Mouse (Mus musculus) liver, embryonic 16.5 days (tissue): ENCODE measurements at regions not wholly inside any gene's neighbourhood (a gene's known extent, or its start where the extent isn't known, plus 50 kb on each side); places are given as distances from the start of the nearest gene placed in this dataset.

ENCODE experiments used
- ATAC-seq: fragments of 200-750 bp; cut with Nextera tagmentation; 2 replicates; pipeline ENCODE4 v1.8.0; 2017; ENCODE audit warnings: low read depth, mild to moderate bottlenecking, moderate number of reproducible peaks, moderate library complexity
- H3K27ac ChIP-seq: fragments of 300-500 bp; sonication (generic); 2 replicates; pipeline ENCODE4 v1.5.1; 2014; ENCODE audit warnings: mild to moderate bottlenecking, low read length
- H3K27me3 ChIP-seq: fragments of 300-500 bp; sonication (generic); 2 replicates; pipeline ENCODE4 v1.6.1; 2014; ENCODE audit warnings: low read depth, low read length, mixed read lengths; ENCODE audit not compliant: control insufficient read depth, insufficient read depth
- H3K36me3 ChIP-seq: fragments of 300-500 bp; sonication (generic); 2 replicates; pipeline ENCODE4 v1.6.1; 2014; ENCODE audit warnings: mild to moderate bottlenecking; ENCODE audit not compliant: control insufficient read depth, insufficient read depth
- H3K4me1 ChIP-seq: fragments of 300-500 bp; sonication (generic); 2 replicates; pipeline ENCODE4 v1.6.1; 2014; ENCODE audit warnings: low read depth, low read length, mixed read lengths; ENCODE audit not compliant: control insufficient read depth
- H3K4me2 ChIP-seq: fragments of 300-500 bp; sonication (generic); 2 replicates; pipeline ENCODE4 v1.6.1; 2014; ENCODE audit warnings: low read depth, low read length, mixed read lengths
- H3K4me3 ChIP-seq: fragments of 300-500 bp; sonication (generic); 2 replicates; pipeline ENCODE4 v1.5.1; 2014; ENCODE audit warnings: low read depth, mild to moderate bottlenecking, low read length
- H3K9ac ChIP-seq: fragments of 300-500 bp; sonication (generic); 2 replicates; pipeline ENCODE4 v1.6.1; 2014; ENCODE audit warnings: low read depth, low read length
- H3K9me3 ChIP-seq: fragments of 300-500 bp; sonication (generic); replicated peaks from 2 replicates; pipeline ENCODE4 v1.6.1; 2016; ENCODE audit warnings: low read length; ENCODE audit not compliant: control insufficient read depth
- WGBS: fragments of 180-500 bp; shearing (Covaris S2); extraction: QIAGEN DNeasy Blood & Tissue Kit; methylation state at CpG from one replicate; pipeline ENCODE4 v1.1.7; 2014; ENCODE audit not compliant: insufficient replicate concordance; 5-methylcytosine and 5-hydroxymethylcytosine counted together

DNA sequence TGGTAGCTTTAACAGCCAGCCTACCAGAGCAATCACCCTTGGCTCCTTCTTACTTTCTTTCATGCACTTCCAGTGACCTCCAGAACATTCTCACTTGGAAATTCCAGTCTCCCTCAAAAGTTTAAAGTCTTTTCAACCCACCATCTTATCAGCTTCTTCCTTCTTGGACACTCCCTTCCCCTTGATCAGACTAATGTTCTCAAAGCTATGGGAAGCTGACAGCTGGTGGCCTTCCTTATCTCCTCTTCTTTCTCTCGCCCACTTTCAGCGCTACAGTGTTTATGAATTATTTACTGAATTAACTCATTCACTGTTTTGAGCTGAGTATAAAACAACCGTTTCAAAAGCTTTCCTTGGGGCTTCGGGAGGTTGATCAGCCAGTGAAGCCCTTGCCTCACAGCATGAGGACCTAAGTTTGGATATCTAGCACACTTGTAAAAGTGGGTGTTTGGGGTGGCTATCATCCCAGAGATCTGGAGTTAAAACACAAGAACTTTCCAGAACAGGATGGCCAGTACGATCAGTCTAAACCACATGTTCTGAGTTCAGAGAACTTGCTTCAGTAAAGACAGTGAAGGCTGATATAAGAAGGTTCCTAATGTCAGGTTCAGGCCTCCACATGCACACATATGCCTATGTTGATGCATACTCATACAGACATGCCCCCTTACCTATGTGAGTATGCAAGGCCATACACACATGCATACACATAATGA is 59.7 kb upstream of the Ikzf2 start:
- Histone ChIP-seq H3K27ac (no peak overlapping the region), H3K27me3 (no peaks in the 10 kb centered on the region), H3K9me3 (no peaks in the 10 kb centered on the region), H3K9ac (no peak overlapping the region), H3K4me3 (no peak overlapping the region), H3K4me2 (peak overlapping the region; percentile 24; the same call in 1 of the 2 replicates), H3K4me1 (peaks cover 10% of the 10 kb centered on the region), H3K36me3 (no peaks in the 10 kb centered on the region)
- 30% methylated on average over 5 of the region's 5 CpGs for WGBS
- ATAC-seq: peak; percentile 78

DNA sequence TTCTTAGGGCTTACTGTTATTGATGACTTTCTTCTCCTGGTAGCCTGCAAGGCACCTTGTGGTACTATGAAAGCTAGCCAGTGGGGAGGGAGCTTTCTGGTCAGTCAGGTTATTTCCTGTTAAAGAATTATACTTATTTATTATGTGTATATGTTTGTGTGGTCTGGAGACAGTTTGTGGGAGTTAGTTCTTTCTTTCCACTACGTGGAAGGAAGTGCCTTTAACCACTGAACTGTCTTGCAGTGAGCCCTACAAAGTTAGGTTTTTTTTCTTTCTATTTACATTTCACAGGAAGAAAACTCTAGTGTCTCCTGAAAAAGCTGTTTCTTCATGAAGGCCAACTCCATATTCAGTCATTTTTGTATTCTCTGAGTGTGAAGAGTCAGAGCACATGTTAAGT is 65.7 kb upstream of the Ikzf2 start:
- H3K9ac ChIP-seq: no peak overlapping the region
- no peaks in the 10 kb centered on the region for H3K4me1 ChIP-seq
- no peak overlapping the region for H3K4me2 ChIP-seq
- no peak for ATAC-seq
- H3K27me3 ChIP-seq: no peaks in the 10 kb centered on the region
- no peaks in the 10 kb centered on the region for H3K9me3 ChIP-seq
- H3K36me3 ChIP-seq: no peaks in the 10 kb centered on the region
- WGBS: 16% methylated on average over 1 of the region's 1 CpGs
- H3K27ac ChIP-seq: no peak overlapping the region
- no peak overlapping the region for H3K4me3 ChIP-seq

DNA sequence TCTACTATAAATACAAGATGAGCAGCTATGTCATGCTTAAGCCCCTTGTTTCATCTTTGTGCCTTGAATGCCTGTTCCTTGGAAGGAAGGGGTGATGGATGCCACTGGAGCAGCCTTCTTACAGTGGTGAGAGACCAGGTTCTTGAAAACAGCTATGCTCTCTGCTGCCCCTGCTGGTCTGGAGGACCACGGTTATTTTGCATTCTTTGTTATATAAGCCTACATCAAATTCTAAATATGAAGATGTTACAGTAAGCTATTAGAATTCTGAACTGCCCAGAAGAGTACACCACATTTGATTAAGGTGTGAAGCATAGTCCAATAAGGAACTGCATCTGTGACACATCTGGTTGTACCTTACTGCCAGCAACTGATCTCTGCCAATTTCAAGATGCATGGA is 69.1 kb upstream of the Spag16 start:
- H3K36me3 ChIP-seq: no peaks in the 10 kb centered on the region

DNA sequence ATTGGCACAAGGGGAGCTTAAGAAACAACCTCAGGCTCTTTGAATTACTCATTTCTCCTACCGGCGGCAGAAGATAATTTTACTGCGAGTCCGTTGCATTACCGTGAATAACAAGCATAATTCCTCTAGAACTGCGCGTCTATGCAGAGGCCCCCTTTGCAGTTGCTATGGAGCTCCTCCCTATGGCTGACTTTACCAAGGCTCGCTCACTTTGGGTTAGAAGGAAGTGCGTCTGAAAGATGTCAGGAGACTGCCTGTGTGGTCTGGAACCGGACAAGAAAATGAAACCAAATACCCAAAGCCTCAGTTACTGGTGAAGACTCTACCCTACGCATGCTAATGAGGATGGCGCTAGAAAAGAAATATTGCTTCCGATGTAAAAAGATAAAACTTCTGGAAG is 67.2 kb upstream of the Spag16 start:
- peak overlapping the region; percentile 31 for H3K4me3 ChIP-seq

More for the DNA sequence above, 69.1 kb upstream of the Spag16 start:
- Histone ChIP-seq H3K9ac (no peak overlapping the region), H3K9me3 (no peaks in the 10 kb centered on the region), H3K27me3 (no peaks in the 10 kb centered on the region), H3K4me2 (no peak overlapping the region), H3K4me1 (no peaks in the 10 kb centered on the region), H3K4me3 (no peak overlapping the region), H3K27ac (no peak overlapping the region)
- 72% methylated on average over 1 of the region's 1 CpGs for WGBS
- no peak for ATAC-seq

DNA sequence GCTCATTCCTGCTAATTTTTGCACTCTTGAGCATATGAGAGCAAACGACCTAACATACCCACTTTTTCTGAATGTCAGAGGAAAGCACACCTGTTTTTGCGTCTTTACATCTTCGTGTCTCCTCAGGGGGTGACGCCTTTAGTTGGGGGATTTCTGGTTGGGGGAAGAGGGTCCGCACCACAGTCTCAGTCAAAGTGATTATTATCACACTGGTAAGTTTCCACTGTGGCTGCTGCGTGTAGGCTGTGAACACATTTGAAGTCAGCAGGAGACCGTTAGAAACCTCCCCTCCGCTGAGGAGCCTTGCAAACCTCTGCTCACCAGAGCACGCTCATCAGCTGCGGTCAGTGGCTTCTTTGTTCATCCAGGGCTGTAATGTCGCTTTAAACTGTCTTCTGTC is 58.1 kb upstream of the Spag16 start:
- Histone ChIP-seq H3K9me3 (no peaks in the 10 kb centered on the region), H3K36me3 (no peaks in the 10 kb centered on the region), H3K4me3 (no peak overlapping the region), H3K27ac (no peak overlapping the region), H3K4me1 (no peaks in the 10 kb centered on the region), H3K4me2 (no peak overlapping the region), H3K27me3 (no peaks in the 10 kb centered on the region), H3K9ac (no peak overlapping the region)
- ATAC-seq: no peak
- WGBS: 66% methylated on average over 11 of the region's 11 CpGs

More for the DNA sequence above, 67.2 kb upstream of the Spag16 start:
- Histone ChIP-seq H3K36me3 (no peaks in the 10 kb centered on the region), H3K9me3 (no peaks in the 10 kb centered on the region), H3K27ac (no peak overlapping the region), H3K9ac (no peak overlapping the region), H3K4me1 (no peaks in the 10 kb centered on the region), H3K4me2 (no peak overlapping the region), H3K27me3 (no peaks in the 10 kb centered on the region)
- no peak for ATAC-seq
- 34% methylated on average over 13 of the region's 13 CpGs for WGBS

DNA sequence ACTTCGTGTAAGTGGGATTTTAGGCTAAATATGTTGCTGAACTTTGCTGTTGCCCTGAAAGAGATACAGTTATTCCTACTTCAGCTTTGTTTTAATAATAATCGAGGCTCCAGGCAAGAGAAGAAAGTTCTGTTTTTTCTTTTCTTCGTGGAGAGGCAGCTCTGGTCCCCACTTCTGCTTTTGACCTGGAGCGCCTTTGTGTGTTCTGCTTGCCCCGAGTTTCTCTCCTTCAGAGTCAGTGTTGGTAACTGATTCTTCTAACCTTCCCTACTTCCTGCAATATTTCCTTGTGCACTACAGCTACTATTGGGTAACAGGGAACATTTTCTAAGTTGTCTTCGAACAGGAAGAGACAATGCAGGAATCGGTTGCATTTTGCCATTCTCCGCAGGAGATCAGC is 56.6 kb upstream of the Spag16 start:
- no peaks in the 10 kb centered on the region for H3K9me3 ChIP-seq
- no peak overlapping the region for H3K27ac ChIP-seq
- no peaks in the 10 kb centered on the region for H3K36me3 ChIP-seq
- no peak overlapping the region for H3K4me2 ChIP-seq
- no peak overlapping the region for H3K4me3 ChIP-seq
- H3K9ac ChIP-seq: no peak overlapping the region
- no peaks in the 10 kb centered on the region for H3K27me3 ChIP-seq
- WGBS: 24% methylated on average over 8 of the region's 8 CpGs
- no peaks in the 10 kb centered on the region for H3K4me1 ChIP-seq
- ATAC-seq: no peak

DNA sequence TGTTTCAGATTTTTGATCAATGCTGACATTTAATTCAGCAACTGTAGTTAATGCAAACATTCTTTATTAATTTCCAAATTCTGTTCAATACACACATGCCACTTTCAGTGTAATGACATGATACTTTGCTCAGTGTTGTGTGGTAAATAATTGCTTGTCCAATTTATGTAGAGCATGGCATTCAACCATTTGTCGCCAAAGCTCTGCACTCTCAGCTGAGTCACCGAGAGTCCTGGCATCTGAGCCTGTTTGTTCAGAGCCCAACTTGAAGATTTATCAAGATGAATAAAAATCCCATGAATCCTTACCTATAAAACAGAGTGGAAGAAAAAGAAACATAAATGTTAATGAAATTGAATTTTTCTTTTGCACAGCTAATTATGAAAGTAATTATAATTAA is 55.3 kb upstream of the Spag16 start:
- no peak overlapping the region for H3K9ac ChIP-seq
- H3K4me1 ChIP-seq: no peaks in the 10 kb centered on the region
- no peak overlapping the region for H3K27ac ChIP-seq
- H3K4me3 ChIP-seq: no peak overlapping the region
- no peak overlapping the region for H3K4me2 ChIP-seq
- H3K36me3 ChIP-seq: no peaks in the 10 kb centered on the region
- no peak for ATAC-seq
- H3K9me3 ChIP-seq: no peaks in the 10 kb centered on the region
- WGBS: 80% methylated on average over 2 of the region's 2 CpGs
- H3K27me3 ChIP-seq: no peaks in the 10 kb centered on the region

DNA sequence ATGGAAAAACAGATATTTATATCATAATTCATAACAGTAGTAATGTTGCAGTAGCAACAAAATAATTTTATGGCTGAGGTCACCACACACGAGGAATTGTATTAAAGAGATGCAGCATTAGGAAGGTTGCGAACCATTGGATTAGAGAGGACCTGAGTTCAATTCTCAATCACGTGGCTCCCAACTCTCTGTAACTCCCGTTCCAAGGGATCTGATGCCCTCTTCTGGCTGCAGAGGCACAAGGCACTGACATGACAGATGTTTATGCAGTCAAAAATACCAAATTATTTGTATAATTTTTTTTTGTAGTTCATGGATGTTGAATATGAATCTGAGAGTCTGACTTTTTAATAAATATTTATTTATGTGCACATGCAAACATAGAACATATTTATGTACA is 51.2 kb upstream of the Spag16 start:
- Histone ChIP-seq H3K4me3 (no peak overlapping the region), H3K4me1 (no peaks in the 10 kb centered on the region), H3K27ac (no peak overlapping the region), H3K9ac (no peak overlapping the region), H3K27me3 (no peaks in the 10 kb centered on the region), H3K4me2 (no peak overlapping the region), H3K36me3 (no peaks in the 10 kb centered on the region), H3K9me3 (no peaks in the 10 kb centered on the region)
- 52% methylated on average over 4 of the region's 4 CpGs for WGBS
- no peak for ATAC-seq
